Mouse (Mus musculus) kidney, embryonic 14.5 days (tissue): ENCODE measurements at regions not wholly inside any gene's neighbourhood (a gene's known extent, or its start where the extent isn't known, plus 50 kb on each side); places are given as distances from the start of the nearest gene placed in this dataset.

Experiments used
- ATAC-seq: fragments of 200-750 bp; cut with Nextera tagmentation; 2 replicates; pipeline ENCODE4 v1.8.0; 2017; ENCODE audit warnings: moderate number of reproducible peaks, mild to moderate bottlenecking, moderate TSS enrichment, moderate library complexity; ENCODE audit not compliant: low FRiP score, low TSS enrichment
- H3K27ac ChIP-seq: fragments of 300-500 bp; sonication (generic); 2 replicates; pipeline ENCODE4 v1.5.1; 2014; ENCODE audit warnings: low read depth, mild to moderate bottlenecking, low read length, moderate library complexity, mixed read lengths
- H3K27me3 ChIP-seq: fragments of 300-500 bp; sonication (generic); 2 replicates; pipeline ENCODE4 v1.6.1; 2014; ENCODE audit warnings: mild to moderate bottlenecking, low read length; ENCODE audit not compliant: control insufficient read depth, insufficient read depth
- H3K36me3 ChIP-seq: fragments of 300-500 bp; sonication (generic); 2 replicates; pipeline ENCODE4 v1.6.1; 2014; ENCODE audit warnings: low read length, mixed read lengths; ENCODE audit not compliant: control insufficient read depth, insufficient read depth
- H3K4me1 ChIP-seq: fragments of 300-500 bp; sonication (generic); 2 replicates; pipeline ENCODE4 v1.6.1; 2014; ENCODE audit warnings: low read length, mixed read lengths; ENCODE audit not compliant: control insufficient read depth, insufficient read depth
- H3K4me2 ChIP-seq: fragments of 300-500 bp; sonication (generic); replicated peaks from 2 replicates; pipeline ENCODE4 v1.6.1; 2014; ENCODE audit warnings: low read depth, mild to moderate bottlenecking, low read length
- H3K4me3 ChIP-seq: fragments of 300-500 bp; sonication (generic); 2 replicates; pipeline ENCODE4 v1.5.1; 2014; ENCODE audit warnings: mild to moderate bottlenecking, low read length
- H3K9ac ChIP-seq: fragments of 300-500 bp; sonication (generic); 2 replicates; pipeline ENCODE4 v1.6.1; 2014; ENCODE audit warnings: low read depth, mild to moderate bottlenecking, low read length, moderate library complexity
- H3K9me3 ChIP-seq: fragments of 300-500 bp; sonication (generic); 2 replicates; pipeline ENCODE4 v1.6.1; 2016; ENCODE audit warnings: low read length; ENCODE audit not compliant: control insufficient read depth
- WGBS: fragments of 180-500 bp; shearing (Covaris S2); extraction: QIAGEN DNeasy Blood & Tissue Kit; methylation state at CpG from one replicate; pipeline ENCODE4 v1.1.7; 2014; 5-methylcytosine and 5-hydroxymethylcytosine counted together

GRCm38 (mm10) chr10:9005140-9005909 lies 119.5 kb upstream of the Sash1 start:
- H3K27me3 ChIP-seq, result no peaks in the 10 kb centered on the region
- 0 out of 2 replicates have a peak, but pooled peaks cover 4% of the 10 kb centered on the region for H3K4me1 ChIP-seq
- ATAC-seq, result peak; percentile 61
- no peak overlapping the region for H3K9ac ChIP-seq
- H3K27ac ChIP-seq, result no peak overlapping the region
- H3K9me3 ChIP-seq, result no peaks in the 10 kb centered on the region
- WGBS, result 55% methylated on average over 10 of the region's 10 CpGs
- no peak overlapping the region for H3K4me2 ChIP-seq
- H3K36me3 ChIP-seq, result no peaks in the 10 kb centered on the region
- no peak overlapping the region for H3K4me3 ChIP-seq

GRCm38 (mm10) chr10:9002261-9002660 lies 116.4 kb upstream of the Sash1 start:
- Histone ChIP-seq H3K9ac (no peak overlapping the region), H3K36me3 (no peaks in the 10 kb centered on the region), H3K4me2 (no peak overlapping the region), H3K4me3 (no peak overlapping the region), H3K27me3 (no peaks in the 10 kb centered on the region), H3K4me1 (0 out of 2 replicates have a peak, but pooled peaks cover 4% of the 10 kb centered on the region), H3K9me3 (no peaks in the 10 kb centered on the region), H3K27ac (no peak overlapping the region)
- no peak for ATAC-seq
- WGBS, result 58% methylated on average over 5 of the region's 5 CpGs

GRCm38 (mm10) chr10:8998758-8999398 lies 113.0 kb upstream of the Sash1 start:
- no peak for ATAC-seq

DNA sequence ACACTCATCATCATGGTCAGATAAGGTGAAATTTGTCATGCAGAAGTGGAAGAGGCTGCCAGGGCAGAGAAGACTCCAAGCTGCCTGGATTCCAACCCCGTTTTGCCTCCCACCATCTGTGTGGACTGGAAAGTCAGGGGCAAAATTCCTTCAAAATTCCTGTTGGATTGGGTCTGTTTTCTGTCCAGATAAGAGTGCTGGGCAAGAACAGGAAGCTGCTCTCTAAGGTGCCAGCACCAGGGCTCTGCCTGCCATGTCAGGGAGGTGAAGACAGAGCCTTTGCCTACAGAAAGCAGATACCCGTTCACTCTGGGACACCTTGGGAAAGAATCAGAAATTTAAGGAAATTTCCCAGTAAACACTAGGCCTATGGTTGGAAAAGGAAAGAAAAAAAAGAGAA lies 112.5 kb upstream of the Sash1 start:
- Histone ChIP-seq H3K4me1 (no peaks in the 10 kb centered on the region), H3K27ac (no peak overlapping the region), H3K27me3 (no peaks in the 10 kb centered on the region), H3K4me2 (no peak overlapping the region), H3K9ac (no peak overlapping the region), H3K36me3 (no peaks in the 10 kb centered on the region), H3K9me3 (no peaks in the 10 kb centered on the region), H3K4me3 (no peak overlapping the region)
- 61% methylated on average over 2 of the region's 2 CpGs for WGBS
- no peak for ATAC-seq

More at GRCm38 (mm10) chr10:8998758-8999398, 113.0 kb upstream of the Sash1 start:
- Histone ChIP-seq H3K27ac (no peak overlapping the region), H3K4me1 (no peaks in the 10 kb centered on the region), H3K9ac (no peak overlapping the region), H3K9me3 (no peaks in the 10 kb centered on the region), H3K4me2 (no peak overlapping the region), H3K4me3 (no peak overlapping the region), H3K36me3 (no peaks in the 10 kb centered on the region), H3K27me3 (no peaks in the 10 kb centered on the region)
- 35% methylated on average over 5 of the region's 5 CpGs for WGBS

- Histone ChIP-seq H3K4me2 (no peak overlapping the region), H3K4me3 (no peak overlapping the region), H3K36me3 (no peaks in the 10 kb centered on the region), H3K9me3 (no peaks in the 10 kb centered on the region), H3K27ac (no peak overlapping the region), H3K27me3 (no peaks in the 10 kb centered on the region), H3K4me1 (no peaks in the 10 kb centered on the region), H3K9ac (no peak overlapping the region)
- WGBS, result 63% methylated on average over 3 of the region's 3 CpGs
- no peak for ATAC-seq
Observed at GRCm38 (mm10) chr10:8995097-8995496, 109.2 kb upstream of the Sash1 start.

- no peaks in the 10 kb centered on the region for H3K9me3 ChIP-seq
- no peaks in the 10 kb centered on the region for H3K4me1 ChIP-seq
- H3K27me3 ChIP-seq, result no peaks in the 10 kb centered on the region
- H3K36me3 ChIP-seq, result no peaks in the 10 kb centered on the region
- 87% methylated on average over 7 of the region's 7 CpGs for WGBS
- H3K9ac ChIP-seq, result no peak overlapping the region
- H3K4me2 ChIP-seq, result no peak overlapping the region
- ATAC-seq, result no peak
- H3K27ac ChIP-seq, result no peak overlapping the region
- no peak overlapping the region for H3K4me3 ChIP-seq
Observed at GRCm38 (mm10) chr10:8986339-8986738, 100.5 kb upstream of the Sash1 start.

DNA sequence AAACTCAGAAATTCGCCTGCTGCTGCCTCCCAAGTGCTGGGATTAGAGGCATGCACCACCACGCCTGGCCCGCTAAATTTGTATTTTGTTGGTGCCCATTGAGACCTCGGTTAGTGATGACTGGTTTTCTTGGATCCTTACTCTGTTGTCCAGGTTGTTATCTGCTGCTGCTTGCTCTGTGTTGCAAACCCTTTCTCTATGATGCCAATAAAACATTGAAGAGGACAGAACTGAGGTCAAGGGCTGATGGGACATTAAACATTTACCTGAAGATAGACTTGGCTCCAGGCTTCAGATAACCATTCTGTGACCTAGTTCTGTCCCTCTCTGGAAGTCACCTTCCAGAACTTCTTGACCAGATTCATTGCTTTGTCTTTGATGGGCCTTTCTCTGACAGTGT lies 97.5 kb upstream of the Sash1 start:
- Histone ChIP-seq H3K4me3 (no peak overlapping the region), H3K36me3 (no peaks in the 10 kb centered on the region), H3K27ac (no peak overlapping the region), H3K9ac (no peak overlapping the region), H3K4me1 (no peaks in the 10 kb centered on the region), H3K9me3 (no peaks in the 10 kb centered on the region), H3K27me3 (no peaks in the 10 kb centered on the region), H3K4me2 (no peak overlapping the region)
- ATAC-seq, result no peak
- 83% methylated on average over 4 of the region's 4 CpGs for WGBS

- no peaks in the 10 kb centered on the region for H3K4me1 ChIP-seq
- no peak for ATAC-seq
- H3K36me3 ChIP-seq, result no peaks in the 10 kb centered on the region
Observed at GRCm38 (mm10) chr10:8980568-8980967, 94.7 kb upstream of the Sash1 start.

GRCm38 (mm10) chr10:8978595-8978994 lies 92.7 kb upstream of the Sash1 start:
- H3K4me2 ChIP-seq, result no peak overlapping the region
- WGBS, result 93% methylated on average over 3 of the region's 3 CpGs
- ATAC-seq, result no peak
- no peaks in the 10 kb centered on the region for H3K4me1 ChIP-seq
- H3K4me3 ChIP-seq, result no peak overlapping the region
- no peaks in the 10 kb centered on the region for H3K9me3 ChIP-seq
- no peaks in the 10 kb centered on the region for H3K27me3 ChIP-seq
- no peaks in the 10 kb centered on the region for H3K36me3 ChIP-seq
- H3K9ac ChIP-seq, result no peak overlapping the region
- H3K27ac ChIP-seq, result no peak overlapping the region

More at GRCm38 (mm10) chr10:8980568-8980967, 94.7 kb upstream of the Sash1 start:
- Histone ChIP-seq H3K9me3 (no peaks in the 10 kb centered on the region), H3K27me3 (no peaks in the 10 kb centered on the region), H3K4me3 (no peak overlapping the region), H3K27ac (no peak overlapping the region), H3K4me2 (no peak overlapping the region), H3K9ac (no peak overlapping the region)
- 68% methylated on average over 1 of the region's 1 CpGs for WGBS
